Mouse (Mus musculus) regulatory T cell (primary cell): ENCODE results near the gene Scrn2.

Source experiments
- in situ Hi-C: fragments of 300-600 bp; cut with MboI, MseI; formaldehyde crosslinking; loops from one replicate; pipeline ENCODE4 v1.15.1; 2025; ENCODE audit warnings: high pct_unique_total_duplicates

Scrn2 gene

DNA sequence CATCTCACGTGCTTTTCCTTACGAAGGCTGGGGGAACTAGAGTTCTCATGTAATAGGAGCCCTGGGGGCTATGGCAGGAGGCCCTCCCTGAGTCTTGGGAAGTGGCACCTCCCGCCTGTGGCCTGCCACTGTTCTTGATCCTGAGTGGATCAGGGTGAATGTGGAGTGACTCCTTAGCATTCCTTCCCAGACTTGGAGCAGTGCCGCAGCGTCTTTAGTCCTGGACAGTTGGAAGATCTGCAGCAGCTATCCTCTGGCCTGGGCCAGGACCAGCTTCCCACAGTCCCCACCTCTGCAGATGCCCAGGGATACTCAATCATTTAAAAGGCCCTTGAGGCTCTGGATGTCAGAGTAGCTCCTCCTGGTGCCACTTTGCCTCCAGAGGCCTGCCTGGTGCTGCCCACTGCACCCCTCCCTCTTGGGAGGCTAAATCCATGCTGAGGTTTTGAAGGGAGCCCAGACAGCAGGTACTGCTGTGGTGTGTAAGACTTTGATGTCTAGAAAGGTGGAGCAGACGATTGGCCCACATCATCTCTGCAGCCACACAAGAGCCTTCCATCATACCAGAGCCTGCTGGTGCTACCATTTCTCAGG, 19.9 kb downstream of the Scrn2 start:
- in situ Hi-C loops = no loop called here

- in situ Hi-C loops = no loop called here
These were observed 20.6 kb downstream of the Scrn2 start, which contains the start of gene Osbpl7 for GRCm38 (mm10) chr11:97050216-97050943. Gene Osbpl7, plus strand, starts transcription at chr11:97050628.

DNA sequence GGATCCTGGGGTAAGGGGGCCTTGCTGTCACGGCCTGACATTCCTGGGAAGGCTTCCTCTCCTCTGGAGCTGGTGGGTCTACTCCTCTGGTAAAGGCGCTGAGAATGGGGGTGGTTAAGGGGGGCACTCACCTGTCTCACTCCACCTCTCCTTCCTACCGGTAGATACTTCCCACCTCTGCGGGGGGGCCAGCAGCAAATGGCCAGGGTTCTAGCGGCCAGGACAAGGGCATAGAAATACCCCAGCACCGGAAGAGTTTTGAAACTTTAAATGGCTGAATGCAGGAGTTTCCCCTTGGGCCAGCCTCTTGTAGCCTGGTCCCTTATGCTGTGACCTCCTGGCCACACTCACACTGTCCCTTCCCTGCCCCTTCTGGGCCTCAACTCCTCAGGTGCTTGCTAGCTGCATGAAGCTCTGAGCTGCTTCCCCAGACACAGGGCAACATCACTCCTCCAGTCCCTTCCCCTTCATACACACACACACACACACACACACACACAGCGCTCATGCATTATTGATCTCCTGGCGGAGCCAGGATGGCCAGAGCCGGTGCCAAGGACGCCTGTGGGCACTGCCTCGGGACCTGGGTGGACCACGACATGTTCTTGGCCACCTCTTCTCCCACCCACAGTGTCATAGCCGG, 21.3 kb downstream of the Scrn2 start:
- in situ Hi-C loops = no loop called here

- in situ Hi-C loops = no loop called here
These were observed 22.5 kb downstream of the Scrn2 start for GRCm38 (mm10) chr11:97052219-97052646.

DNA sequence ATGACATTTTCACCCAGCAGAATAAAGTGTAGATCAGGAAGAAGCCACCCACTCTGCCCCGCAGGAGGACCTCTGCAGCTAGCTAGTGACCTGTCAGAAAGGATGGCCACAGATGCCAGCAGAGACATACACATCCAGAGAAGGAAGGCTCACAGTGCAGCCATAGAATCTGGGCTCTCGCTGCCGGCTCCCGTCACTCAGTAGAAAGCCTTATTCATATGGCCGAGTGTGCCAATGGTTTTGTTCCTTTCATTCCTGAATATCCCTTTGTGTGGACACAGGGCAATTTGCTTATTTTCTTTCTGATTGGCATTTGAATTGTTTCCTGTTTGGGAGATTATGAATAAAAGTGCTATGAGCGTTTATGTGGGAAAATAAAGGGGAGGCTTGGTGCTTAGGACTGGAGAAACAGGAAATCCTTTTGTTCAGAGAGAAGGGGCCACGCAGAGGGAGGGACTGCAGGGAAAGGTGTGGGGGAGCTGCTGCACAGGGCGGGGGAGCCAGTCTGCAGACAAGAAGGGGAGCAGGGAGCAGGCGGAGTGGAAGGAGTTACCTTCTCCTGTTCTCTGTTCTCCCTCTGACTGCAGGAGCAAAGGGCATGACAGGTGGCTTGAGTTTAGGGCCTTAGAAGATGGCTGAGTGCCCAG, 33.7 kb downstream of the Scrn2 start:
- in situ Hi-C loops = no loop called here

- in situ Hi-C loops = no loop called here
These were observed 34.2 kb downstream of the Scrn2 start for GRCm38 (mm10) chr11:97063921-97064295.

- in situ Hi-C loops = no loop called here
These were observed 36.0 kb downstream of the Scrn2 start for GRCm38 (mm10) chr11:97065538-97066295.

DNA sequence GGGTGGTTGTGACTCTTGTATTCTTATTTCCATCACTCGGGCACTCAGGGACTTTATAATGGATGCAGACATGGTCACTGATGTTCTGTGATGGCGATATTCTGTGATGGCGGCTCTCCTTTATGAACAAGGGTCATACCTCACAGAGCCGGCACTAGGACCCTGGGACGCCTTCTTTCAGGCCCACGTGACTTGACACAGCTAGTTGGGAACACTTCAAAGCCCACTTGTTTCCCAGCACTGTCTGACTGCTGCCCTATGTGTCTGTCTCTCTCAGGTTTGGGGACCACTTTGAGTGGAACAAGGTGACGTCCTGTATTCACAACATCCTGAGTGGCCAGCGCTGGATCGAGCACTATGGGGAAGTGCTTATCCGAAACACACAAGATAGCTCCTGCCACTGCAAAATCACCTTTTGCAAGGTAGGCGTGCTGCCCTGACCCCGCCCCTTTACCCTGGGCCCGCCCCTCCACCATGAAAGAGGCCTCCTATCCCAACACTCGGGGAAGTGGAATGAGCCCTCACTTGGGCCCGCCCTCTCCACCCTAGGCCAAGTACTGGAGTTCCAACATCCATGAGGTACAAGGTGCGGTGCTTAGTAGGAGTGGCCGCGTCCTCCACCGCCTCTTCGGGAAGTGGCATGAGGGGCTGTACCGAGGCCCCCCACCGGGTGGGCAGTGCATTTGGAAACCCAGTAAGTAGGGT, 37.1 kb downstream of the Scrn2 start:
- in situ Hi-C loops = no loop called here

- in situ Hi-C loops = no loop called here
These were observed 39.6 kb downstream of the Scrn2 start for GRCm38 (mm10) chr11:97069333-97069732.

- in situ Hi-C loops = no loop called here
These were observed 40.0 kb downstream of the Scrn2 start for GRCm38 (mm10) chr11:97069770-97070169.

DNA sequence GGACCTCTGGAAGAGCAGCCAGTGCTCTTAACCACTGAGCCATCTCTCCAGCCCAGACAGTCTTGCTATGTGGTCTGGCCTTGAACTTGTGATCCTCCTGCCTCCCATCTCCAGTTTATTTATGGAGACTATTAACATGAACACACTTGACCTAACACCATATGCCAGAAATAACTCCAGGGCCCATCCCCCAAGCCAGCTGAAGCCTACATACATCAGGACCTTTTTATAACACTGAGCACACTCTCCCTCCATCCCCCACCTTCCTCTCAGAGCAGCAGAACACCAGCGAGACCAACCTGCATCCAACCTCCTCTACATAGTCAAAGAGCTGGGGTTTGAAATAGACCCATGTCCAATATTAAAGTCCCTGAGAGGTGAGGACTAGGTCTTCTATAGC, 41.4 kb downstream of the Scrn2 start:
- in situ Hi-C loops = no loop called here

GRCm38 (mm10) chr11:97072533-97072932, 42.8 kb downstream of the Scrn2 start:
- in situ Hi-C loops = no loop called here

DNA sequence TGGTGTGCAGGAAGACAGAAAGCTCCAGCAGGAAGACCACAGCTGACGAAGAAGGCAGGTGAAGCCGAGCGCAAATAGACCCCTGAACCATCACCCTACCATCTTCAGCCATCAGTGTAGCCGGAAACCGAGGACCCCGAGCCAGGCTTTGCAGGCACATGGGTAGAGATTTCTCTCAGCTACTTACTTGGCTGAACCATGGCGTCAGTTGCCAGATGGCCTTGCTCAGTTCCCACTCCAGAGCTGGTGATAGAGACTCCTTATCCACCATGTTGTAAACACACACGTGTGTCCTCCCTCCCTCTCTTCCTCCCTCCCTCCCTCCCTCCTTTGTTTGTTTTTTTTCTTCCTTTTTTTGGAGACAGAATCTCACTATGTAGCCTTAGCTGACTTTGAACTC, 44.5 kb downstream of the Scrn2 start:
- in situ Hi-C loops = no loop called here

DNA sequence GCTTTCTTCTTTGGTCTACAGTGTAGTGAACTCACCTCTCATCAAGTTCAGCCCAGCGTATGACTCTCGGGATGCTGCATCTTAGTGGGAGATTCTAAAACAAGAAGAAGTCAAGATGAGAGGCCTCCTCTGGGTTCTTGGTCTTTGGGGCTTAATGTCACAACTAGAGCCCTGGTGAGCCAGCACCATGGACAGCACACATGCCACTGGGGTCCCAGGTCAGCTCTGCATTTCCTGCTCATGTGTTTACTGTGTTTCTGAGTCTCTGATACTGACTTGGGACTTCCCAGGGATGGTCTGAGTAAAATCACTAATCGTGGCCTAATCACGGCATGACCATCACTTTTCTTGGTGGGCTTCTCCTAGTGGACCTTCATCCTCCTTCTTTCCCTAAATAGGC, 49.0 kb downstream of the Scrn2 start:
- in situ Hi-C loops = no loop called here

- in situ Hi-C loops = no loop called here
These were observed 50.6 kb downstream of the Scrn2 start for GRCm38 (mm10) chr11:97080291-97080690.

GRCm38 (mm10) chr11:97082977-97083376, 53.2 kb downstream of the Scrn2 start:
- in situ Hi-C loops = no loop called here
